Mouse (Mus musculus) CH12.LX (cell line): ENCODE results near the gene Dlx2. TPM values are rescaled to one million over a fixed set of nuclear protein-coding genes. Genes with fewer than 3 reads are reported as not detected.

Source experiments
- DNase-seq: peaks from one replicate; pipeline ENCODE4 v3.0.0-alpha.2; 2013; ENCODE audit errors: extremely low read depth
- H3K27ac ChIP-seq: 2 replicates; pipeline ENCODE4 v1.5.1; 2012; ENCODE audit warnings: low read depth, mild to moderate bottlenecking, control low read depth, moderate library complexity; ENCODE audit not compliant: insufficient read depth
- H3K27me3 ChIP-seq: replicated peaks from 2 replicates; pipeline ENCODE3; 2012; ENCODE audit warnings: inconsistent platforms
- H3K36me3 ChIP-seq, 2 experiments: replicated peaks in 1 of 2; 2 replicates each; pipeline versions ENCODE3 to v1.6.1; 2012; ENCODE audit warnings: inconsistent platforms in 1 of 2, low read length in 1 of 2, mild to moderate bottlenecking in 1 of 2, mixed read lengths in 1 of 2, moderate library complexity in 1 of 2; ENCODE audit not compliant: control insufficient read depth in 1 of 2, insufficient read depth in 1 of 2
- H3K4me1 ChIP-seq, 2 experiments: 2 replicates each; pipeline ENCODE4 v1.6.1; 2012; ENCODE audit warnings: inconsistent platforms in 1 of 2, moderate library complexity in 1 of 2; ENCODE audit not compliant: insufficient read depth in 2 of 2, control insufficient read depth in 1 of 2
- H3K4me2 ChIP-seq: 2 replicates; pipeline ENCODE4 v1.6.1; 2012; ENCODE audit warnings: low read depth, mild to moderate bottlenecking, control low read depth; ENCODE audit not compliant: poor library complexity, insufficient read depth, severe bottlenecking
- H3K4me3 ChIP-seq, 3 experiments: fragments of 150-350 bp in 1 of 3; sonication (generic) in 1 of 3; replicated peaks in 1 of 3; 2 replicates each; pipeline versions ENCODE3 to v1.5.1; 2011 to 2012; ENCODE audit warnings: low read depth in 2 of 3, low read length in 2 of 3, mild to moderate bottlenecking in 2 of 3, moderate library complexity in 2 of 3, control low read depth in 1 of 3, improper control_type of control experiment in 1 of 3, inconsistent platforms in 1 of 3, mixed read lengths in 1 of 3; ENCODE audit not compliant: poor library complexity in 1 of 3
- H3K79me2 ChIP-seq: replicated peaks from 2 replicates; pipeline ENCODE4 v1.6.1; 2012; ENCODE audit warnings: mild to moderate bottlenecking, moderate library complexity; ENCODE audit not compliant: control insufficient read depth, poor library complexity, insufficient read depth, severe bottlenecking; ENCODE audit errors: extremely low read depth
- H3K9ac ChIP-seq: 2 replicates; pipeline ENCODE4 v1.6.1; 2012; ENCODE audit warnings: low read depth, mild to moderate bottlenecking, control low read depth, moderate library complexity; ENCODE audit not compliant: insufficient read depth
- H3K9me3 ChIP-seq: replicated peaks from 2 replicates; pipeline ENCODE3; 2012; ENCODE audit warnings: low read length, inconsistent platforms, mixed read lengths
- ETS1 ChIP-seq: conservative IDR thresholded peaks from 2 replicates; pipeline ENCODE4 v1.6.1; 2012; ENCODE audit warnings: low read depth, mild to moderate bottlenecking, inconsistent platforms, low read length, improper control_type of control experiment, moderate library complexity
- GABPA ChIP-seq: IDR thresholded peaks from 2 replicates; pipeline ENCODE4 v1.6.1; 2012; ENCODE audit warnings: low read depth, low read length, improper control_type of control experiment, inconsistent platforms; ENCODE audit not compliant: insufficient replicate concordance
- IRF4 ChIP-seq: IDR thresholded peaks from 2 replicates; pipeline ENCODE4 v1.6.1; 2014; ENCODE audit warnings: low read depth, mild to moderate bottlenecking, inconsistent platforms, low read length, improper control_type of control experiment
- JUN ChIP-seq: IDR thresholded peaks from 2 replicates; pipeline ENCODE4 v1.6.1; 2011; ENCODE audit warnings: low read depth, mild to moderate bottlenecking, low read length, improper control_type of control experiment, moderate library complexity; ENCODE audit not compliant: insufficient read depth
- MAX ChIP-seq: IDR thresholded peaks from 2 replicates; pipeline ENCODE4 v1.6.1; 2011; ENCODE audit warnings: low read length, improper control_type of control experiment
- MEF2A ChIP-seq: IDR thresholded peaks from 2 replicates; pipeline ENCODE4 v1.6.1; 2014; ENCODE audit warnings: low read depth, mild to moderate bottlenecking, inconsistent platforms, low read length, improper control_type of control experiment, borderline replicate concordance
- MYC ChIP-seq: IDR thresholded peaks from 2 replicates; pipeline ENCODE4 v1.6.1; 2011; ENCODE audit warnings: low read depth, mild to moderate bottlenecking, improper control_type of control experiment, low read length
- NELFE ChIP-seq: IDR thresholded peaks from 2 replicates; pipeline ENCODE4 v1.6.1; 2011; ENCODE audit warnings: low read depth, low read length, improper control_type of control experiment
- RAD21 ChIP-seq: IDR thresholded peaks from 2 replicates; pipeline ENCODE4 v1.6.1; 2011; ENCODE audit warnings: low read depth, mild to moderate bottlenecking, low read length, improper control_type of control experiment, moderate library complexity
- SMC3 ChIP-seq: IDR thresholded peaks from 2 replicates; pipeline ENCODE4 v1.6.1; 2011; ENCODE audit warnings: low read depth, low read length, improper control_type of control experiment
- ZC3H11A ChIP-seq: IDR thresholded peaks from 2 replicates; pipeline ENCODE4 v1.6.1; 2012; ENCODE audit warnings: low read depth, mild to moderate bottlenecking, inconsistent platforms, low read length, improper control_type of control experiment
- dilution Hi-C: fragments of 300-500 bp; cut with MboI; formaldehyde crosslinking; loops from 2 replicates; pipeline ENCODE4 v1.14.3; 2020; ENCODE audit warnings: low sequenced_read_pairs; ENCODE audit not compliant: extremely low pct_unique_long_range_greater_than_20kb, extremely low pct_ligation_motif_present
- in situ Hi-C: fragments of 300-500 bp; cut with MboI; formaldehyde crosslinking; loops from 3 replicates; pipeline ENCODE4 v1.14.3; 2019; ENCODE audit warnings: low sequenced_read_pairs, low pct_ligation_motif_present, low pct_unique_long_range_greater_than_20kb, mixed read lengths
- polyA plus RNA-seq: library from polyadenylated mRNA; unstranded; fragments of >175 nt; gene quantifications from 2 replicates; pipeline ENCODE4 v1.2.1, GENCODE M21; 2012; ENCODE audit warnings: low read depth; ENCODE audit not compliant: insufficient read length
- total RNA-seq, 2 experiments: library from RNA; depleted of rRNA; stranded (reverse); fragments of 300-350 nt in 1 of 2; fragments of >200 nt in 1 of 2; gene quantifications; 2 replicates each; pipeline ENCODE4 v1.2.3; 2012 to 2014

The Dlx2 gene
- total and polyA plus RNA-seq, 3 experiments = not detected

GRCm38 (mm10) chr2:71542816-71543301, 3.7 kb downstream of the Dlx2 start:
- in situ Hi-C loops (loop anchor here (25.0 kb wide), 1 partner anchor 256 kb away; no protein-coding TSS in a partner anchor), dilution Hi-C loops (no loop called here)
- Histone ChIP-seq H3K4me3 (no peak overlapping the region), H3K4me2 (no peak overlapping the region), H3K4me1 (no peaks in the 10 kb centered on the region), H3K79me2 (no peaks in the 10 kb centered on the region), H3K36me3 (no peaks in the 10 kb centered on the region), H3K9me3 (peaks cover 31% of the 10 kb centered on the region), H3K27me3 (no peaks in the 10 kb centered on the region), H3K27ac (no peak overlapping the region), H3K9ac (no peak overlapping the region)
- no peak for TF ChIP-seq MEF2A
- no peak for TF ChIP-seq ETS1
- TF ChIP-seq GABPA = no peak
- TF ChIP-seq MYC = no peak
- DNase-seq = no peak

GRCm38 (mm10) chr2:71542227-71542815, 4.2 kb downstream of the Dlx2 start:
- Histone ChIP-seq H3K9me3 (peaks cover 31% of the 10 kb centered on the region), H3K9ac (no peak overlapping the region), H3K27ac (no peak overlapping the region), H3K4me3 (no peak overlapping the region), H3K36me3 (no peaks in the 10 kb centered on the region), H3K79me2 (no peaks in the 10 kb centered on the region), H3K27me3 (no peaks in the 10 kb centered on the region), H3K4me2 (no peak overlapping the region), H3K4me1 (no peaks in the 10 kb centered on the region)
- in situ Hi-C loops (loop anchor here (25.0 kb wide), 1 partner anchor 255 kb away; no protein-coding TSS in a partner anchor), dilution Hi-C loops (no loop called here)
- no peak for DNase-seq
- TF ChIP-seq ZC3H11A (no peak), ETS1 (no peak), SMC3 (no peak), IRF4 (no peak), MAX (no peak), JUN (no peak), NELFE (no peak), RAD21 (no peak)
